Mouse (Mus musculus) C2C12 (cell line): ENCODE results near the gene Gm5269.

Experiments
- CEBPB ChIP-seq: IDR thresholded peaks from one replicate; pipeline ENCODE4 v1.6.1; 2011; ENCODE audit warnings: low read depth, mild to moderate bottlenecking, control low read depth, moderate library complexity
- CTCF ChIP-seq: IDR thresholded peaks from one replicate; pipeline ENCODE4 v1.5.1; 2011; ENCODE audit not compliant: control insufficient read depth, insufficient read depth, insufficient read length
- MAX ChIP-seq: IDR thresholded peaks from one replicate; pipeline ENCODE4 v1.6.1; 2011; ENCODE audit warnings: mild to moderate bottlenecking, control low read depth
- MYOD1 ChIP-seq: IDR thresholded peaks from one replicate; pipeline ENCODE4 v1.6.1; 2011; ENCODE audit warnings: low read depth; ENCODE audit not compliant: control insufficient read depth, insufficient read length
- MYOG ChIP-seq: IDR thresholded peaks from one replicate; pipeline ENCODE4 v1.6.1; 2011; ENCODE audit not compliant: control insufficient read depth, insufficient read length; ENCODE audit errors: extremely low read depth
- USF1 ChIP-seq: IDR thresholded peaks from one replicate; pipeline ENCODE4 v1.6.1; 2011; ENCODE audit warnings: low read depth, mild to moderate bottlenecking, control low read depth, moderate library complexity

DNA sequence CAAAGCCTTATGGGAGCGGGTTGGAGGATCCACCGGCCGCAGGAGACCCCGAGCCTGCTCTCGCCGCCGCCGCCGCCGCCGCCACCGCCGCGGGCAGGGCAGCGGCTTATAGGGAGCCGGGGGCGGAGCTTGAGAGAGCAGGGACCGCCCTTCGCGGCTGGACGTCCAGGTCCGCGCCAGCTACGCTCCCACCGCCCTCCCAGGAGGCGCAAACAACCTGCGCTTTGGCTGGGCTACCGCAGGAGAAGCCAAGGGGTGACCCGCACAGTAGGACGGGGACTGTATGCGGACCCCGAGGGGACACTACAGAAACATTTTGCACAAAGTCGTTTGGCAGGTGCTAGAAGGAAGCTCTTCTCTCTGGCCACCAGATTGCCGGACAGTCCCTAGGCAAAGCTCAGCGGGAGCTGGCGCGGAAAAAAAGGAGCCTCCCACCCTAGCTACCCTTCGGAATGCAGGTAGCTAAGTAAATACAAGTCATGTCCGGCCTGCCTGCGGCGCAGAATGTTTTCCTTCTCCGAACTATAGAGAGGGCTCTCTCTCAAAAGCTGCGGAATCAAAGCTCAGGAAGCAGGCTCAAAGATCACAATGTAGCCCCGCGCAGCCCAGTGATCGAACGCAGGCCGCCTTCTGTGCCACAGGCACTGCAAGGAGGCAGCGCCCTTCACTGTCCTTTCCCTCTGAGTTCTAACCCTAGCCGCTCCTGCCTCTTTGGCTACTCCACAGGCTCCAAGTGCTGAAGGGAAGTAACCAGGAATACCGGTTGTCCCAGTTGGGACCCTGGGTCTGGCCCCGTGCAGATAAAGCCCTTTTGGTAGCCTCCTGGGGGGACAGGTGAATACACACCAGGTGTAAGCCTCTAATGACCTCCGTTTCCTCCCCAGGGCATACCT, 35.7 kb upstream of the Gm5269 start:
- TF ChIP-seq CTCF (no peak), USF1 (no peak), CEBPB (no peak), MAX (no peak), MYOD1 (no peak), MYOG (no peak)
